Mouse (Mus musculus): ENCODE measurements around the gene Slc22a17.

GRCm38 (mm10) chr14:54870861-54871260 is 42.1 kb downstream of the Slc22a17 start, which contains the start of gene Homez:
- TF ChIP-seq GATA1 (IDR thresholded peaks at IDR 0.05; ENCODE audit: borderline replicate concordance, low read length) (no peak), FLI1 (IDR thresholded peaks at IDR 0.05; ENCODE audit: low read length) (no peak)
